Mouse (Mus musculus) liver, embryonic 16.5 days (tissue): Measurements from ENCODE around the gene Cnot6. TPM values are rescaled to one million over a fixed set of nuclear protein-coding genes. Genes with fewer than 3 reads are reported as not detected.

ENCODE experiments used
- ATAC-seq: fragments of 200-750 bp; cut with Nextera tagmentation; 2 replicates; pipeline ENCODE4 v1.8.0; 2017; ENCODE audit warnings: low read depth, mild to moderate bottlenecking, moderate number of reproducible peaks, moderate library complexity
- H3K27ac ChIP-seq: fragments of 300-500 bp; sonication (generic); 2 replicates; pipeline ENCODE4 v1.5.1; 2014; ENCODE audit warnings: mild to moderate bottlenecking, low read length
- H3K27me3 ChIP-seq: fragments of 300-500 bp; sonication (generic); 2 replicates; pipeline ENCODE4 v1.6.1; 2014; ENCODE audit warnings: low read depth, low read length, mixed read lengths; ENCODE audit not compliant: control insufficient read depth, insufficient read depth
- H3K36me3 ChIP-seq: fragments of 300-500 bp; sonication (generic); 2 replicates; pipeline ENCODE4 v1.6.1; 2014; ENCODE audit warnings: mild to moderate bottlenecking; ENCODE audit not compliant: control insufficient read depth, insufficient read depth
- H3K4me1 ChIP-seq: fragments of 300-500 bp; sonication (generic); 2 replicates; pipeline ENCODE4 v1.6.1; 2014; ENCODE audit warnings: low read depth, low read length, mixed read lengths; ENCODE audit not compliant: control insufficient read depth
- H3K4me2 ChIP-seq: fragments of 300-500 bp; sonication (generic); 2 replicates; pipeline ENCODE4 v1.6.1; 2014; ENCODE audit warnings: low read depth, low read length, mixed read lengths
- H3K4me3 ChIP-seq: fragments of 300-500 bp; sonication (generic); 2 replicates; pipeline ENCODE4 v1.5.1; 2014; ENCODE audit warnings: low read depth, mild to moderate bottlenecking, low read length
- H3K9ac ChIP-seq: fragments of 300-500 bp; sonication (generic); 2 replicates; pipeline ENCODE4 v1.6.1; 2014; ENCODE audit warnings: low read depth, low read length
- H3K9me3 ChIP-seq: fragments of 300-500 bp; sonication (generic); replicated peaks from 2 replicates; pipeline ENCODE4 v1.6.1; 2016; ENCODE audit warnings: low read length; ENCODE audit not compliant: control insufficient read depth
- WGBS: fragments of 180-500 bp; shearing (Covaris S2); extraction: QIAGEN DNeasy Blood & Tissue Kit; methylation state at CpG from one replicate; pipeline ENCODE4 v1.1.7; 2014; ENCODE audit not compliant: insufficient replicate concordance; 5-methylcytosine and 5-hydroxymethylcytosine counted together
- polyA plus RNA-seq: library from polyadenylated mRNA; unstranded; fragments of >200 nt; fragmentation: Nextera tagmentation; extraction: Ambion mirVana; gene quantifications from 2 replicates; pipeline ENCODE4 v1.2.1, GENCODE M21; 2015

Cnot6 gene
- polyA plus RNA-seq, 1 experiment from 2014 or later = 14.2 TPM

DNA sequence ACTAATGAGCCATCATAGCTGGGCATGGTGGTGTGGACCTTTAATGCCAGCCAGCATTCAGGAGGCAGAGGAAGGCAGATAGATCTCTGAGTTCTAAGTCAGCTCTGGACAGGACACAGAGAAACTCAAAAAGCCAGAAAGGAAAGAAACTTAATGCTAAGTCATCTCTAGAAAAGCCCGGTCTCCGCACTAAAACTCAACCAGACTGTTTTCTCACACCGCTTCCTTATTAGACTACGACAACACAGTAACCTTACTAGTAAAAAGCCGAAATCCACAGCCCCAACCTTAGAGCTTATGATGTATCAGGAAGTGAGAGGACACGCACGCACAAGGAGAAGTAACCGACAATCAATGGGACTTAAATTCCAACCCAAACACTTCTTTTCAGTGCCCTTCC, 10.5 kb downstream of the Cnot6 start:
- H3K36me3 ChIP-seq = peaks cover 32% of the 10 kb centered on the region
- no peak overlapping the region for H3K9ac ChIP-seq
- H3K4me3 ChIP-seq = no peak overlapping the region
- no peak overlapping the region for H3K27ac ChIP-seq
- WGBS = 87% methylated on average over 8 of the region's 8 CpGs
- H3K4me2 ChIP-seq = no peak overlapping the region
- no peaks in the 10 kb centered on the region for H3K27me3 ChIP-seq
- no peaks in the 10 kb centered on the region for H3K9me3 ChIP-seq
- ATAC-seq = no peak
- no peaks in the 10 kb centered on the region for H3K4me1 ChIP-seq

DNA sequence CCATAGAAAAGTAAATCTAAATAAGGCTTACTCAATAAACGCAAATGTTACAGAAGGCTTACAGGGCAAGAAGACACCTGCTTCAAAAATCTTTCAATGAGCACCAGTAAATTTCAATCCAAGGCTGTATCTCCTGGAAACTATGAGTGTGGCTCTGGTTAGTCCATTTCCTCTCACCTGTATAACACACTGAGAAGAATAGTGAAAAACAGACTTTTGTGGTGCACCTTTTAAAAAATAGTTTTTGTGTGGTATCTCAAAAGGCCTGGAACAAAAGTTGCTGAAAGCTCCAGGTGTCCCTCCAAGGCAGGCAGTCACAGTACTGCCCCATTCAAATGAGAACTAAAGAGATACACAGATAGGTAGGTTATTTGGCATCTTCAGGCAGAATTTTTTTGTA, 13.4 kb downstream of the Cnot6 start:
- Histone ChIP-seq H3K36me3 (peaks cover 27% of the 10 kb centered on the region), H3K9me3 (no peaks in the 10 kb centered on the region), H3K9ac (no peak overlapping the region), H3K27me3 (no peaks in the 10 kb centered on the region), H3K27ac (no peak overlapping the region), H3K4me2 (no peak overlapping the region), H3K4me1 (0 out of 2 replicates have a peak, but pooled peaks cover 2% of the 10 kb centered on the region), H3K4me3 (no peak overlapping the region)
- WGBS = 91% methylated on average over 1 of the region's 1 CpGs
- ATAC-seq = no peak

- Histone ChIP-seq H3K9ac (no peak overlapping the region), H3K27me3 (no peaks in the 10 kb centered on the region), H3K9me3 (no peaks in the 10 kb centered on the region), H3K27ac (no peak overlapping the region), H3K36me3 (peaks cover 27% of the 10 kb centered on the region), H3K4me3 (no peak overlapping the region), H3K4me1 (0 out of 2 replicates have a peak, but pooled peaks cover 2% of the 10 kb centered on the region), H3K4me2 (no peak overlapping the region)
- WGBS = 81% methylated on average over 5 of the region's 5 CpGs
- ATAC-seq = no peak
Observed at GRCm38 (mm10) chr11:49697779-49698178, 14.7 kb downstream of the Cnot6 start.

DNA sequence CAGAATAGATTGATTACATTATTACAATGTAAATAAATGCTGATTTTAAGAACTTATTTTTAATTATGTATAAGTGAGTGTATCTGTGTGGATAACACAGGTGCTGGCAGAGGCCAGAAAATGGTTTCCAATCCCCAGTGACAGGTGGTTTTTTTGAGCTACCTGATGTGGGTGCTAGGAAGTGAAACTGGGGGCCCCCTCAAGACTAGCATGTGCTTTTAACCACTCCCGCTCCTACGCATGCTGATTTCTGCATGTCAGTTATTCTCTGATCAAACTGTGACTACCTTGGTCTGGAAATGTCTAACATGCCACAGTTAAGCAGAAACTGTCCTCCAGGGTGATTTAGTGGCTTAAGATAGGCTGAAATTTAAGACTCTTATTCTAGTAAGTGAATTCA, 16.1 kb downstream of the Cnot6 start:
- H3K27me3 ChIP-seq = no peaks in the 10 kb centered on the region
- H3K27ac ChIP-seq = no peak overlapping the region
- WGBS = 79% methylated on average over 2 of the region's 2 CpGs
- H3K9ac ChIP-seq = no peak overlapping the region
- no peak overlapping the region for H3K4me2 ChIP-seq
- no peaks in the 10 kb centered on the region for H3K9me3 ChIP-seq
- ATAC-seq = no peak
- 0 out of 2 replicates have a peak, but pooled peaks cover 2% of the 10 kb centered on the region for H3K4me1 ChIP-seq
- peaks cover 17% of the 10 kb centered on the region for H3K36me3 ChIP-seq
- H3K4me3 ChIP-seq = no peak overlapping the region

- Histone ChIP-seq H3K9me3 (no peaks in the 10 kb centered on the region), H3K9ac (no peak overlapping the region), H3K4me2 (no peak overlapping the region), H3K36me3 (peaks cover 16% of the 10 kb centered on the region), H3K27me3 (no peaks in the 10 kb centered on the region), H3K27ac (no peak overlapping the region), H3K4me3 (no peak overlapping the region), H3K4me1 (0 out of 2 replicates have a peak, but pooled peaks cover 2% of the 10 kb centered on the region)
- no peak; the same call in 1 of the 2 replicates for ATAC-seq
- WGBS = 80% methylated on average over 2 of the region's 2 CpGs
Observed at GRCm38 (mm10) chr11:49695695-49696094, 16.8 kb downstream of the Cnot6 start.

DNA sequence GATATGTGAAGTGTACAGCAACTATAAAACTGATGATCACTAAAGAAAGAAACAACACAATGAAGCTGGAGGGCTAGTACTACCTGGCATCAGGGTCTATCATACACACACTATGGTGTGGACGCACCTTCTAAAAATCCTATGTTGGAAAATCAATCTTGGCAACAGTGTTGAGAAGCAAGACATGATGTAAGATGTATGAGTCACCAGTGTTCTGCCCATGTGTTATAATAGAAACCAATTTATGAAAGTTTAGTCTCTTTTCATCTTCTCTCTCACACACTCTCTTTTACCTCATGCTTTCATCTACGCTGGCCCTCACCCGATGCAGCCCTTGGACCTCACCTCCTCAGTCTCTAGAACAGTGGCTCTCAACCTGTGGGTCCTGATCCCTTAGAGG, 17.5 kb downstream of the Cnot6 start:
- 0 out of 2 replicates have a peak, but pooled peaks cover 2% of the 10 kb centered on the region for H3K4me1 ChIP-seq
- WGBS = 90% methylated on average over 3 of the region's 3 CpGs
- H3K36me3 ChIP-seq = peaks cover 19% of the 10 kb centered on the region

GRCm38 (mm10) chr11:49684237-49684973, 28.1 kb downstream of the Cnot6 start:
- H3K4me1 ChIP-seq = no peaks in the 10 kb centered on the region
- ATAC-seq = no peak
- H3K9me3 ChIP-seq = no peaks in the 10 kb centered on the region
- H3K9ac ChIP-seq = no peak overlapping the region
- H3K4me2 ChIP-seq = no peak overlapping the region
- H3K4me3 ChIP-seq = no peak overlapping the region
- no peaks in the 10 kb centered on the region for H3K27me3 ChIP-seq
- peaks cover 62% of the 10 kb centered on the region for H3K36me3 ChIP-seq
- H3K27ac ChIP-seq = no peak overlapping the region
- 92% methylated on average over 12 of the region's 12 CpGs for WGBS

More for the DNA sequence above, 17.5 kb downstream of the Cnot6 start:
- H3K9ac ChIP-seq = no peak overlapping the region
- no peak overlapping the region for H3K4me3 ChIP-seq
- H3K27ac ChIP-seq = no peak overlapping the region
- no peak overlapping the region for H3K4me2 ChIP-seq
- H3K9me3 ChIP-seq = no peaks in the 10 kb centered on the region
- H3K27me3 ChIP-seq = no peaks in the 10 kb centered on the region
- no peak for ATAC-seq

- Histone ChIP-seq H3K4me2 (no peak overlapping the region), H3K36me3 (peaks cover 28% of the 10 kb centered on the region), H3K27me3 (no peaks in the 10 kb centered on the region), H3K9me3 (no peaks in the 10 kb centered on the region), H3K4me3 (no peak overlapping the region), H3K27ac (no peak overlapping the region), H3K9ac (no peak overlapping the region), H3K4me1 (no peaks in the 10 kb centered on the region)
- 81% methylated on average over 3 of the region's 3 CpGs for WGBS
- no peak for ATAC-seq
Observed at GRCm38 (mm10) chr11:49673433-49673832, 39.1 kb downstream of the Cnot6 start.

- Histone ChIP-seq H3K4me2 (no peak overlapping the region), H3K4me3 (no peak overlapping the region), H3K36me3 (peaks cover 8% of the 10 kb centered on the region), H3K27ac (no peak overlapping the region), H3K27me3 (no peaks in the 10 kb centered on the region), H3K9me3 (no peaks in the 10 kb centered on the region), H3K9ac (no peak overlapping the region), H3K4me1 (no peaks in the 10 kb centered on the region)
- WGBS = 48% methylated on average over 4 of the region's 4 CpGs
- no peak for ATAC-seq
Observed at GRCm38 (mm10) chr11:49665462-49665861, 47.1 kb downstream of the Cnot6 start.
